ENCODE assay signal across 23 mouse cellular contexts in genomic region chr10:40831267-40831666, GRCm38 (mm10).
"Had no signal": no experiment of that assay in that cellular context is flagged by ENCODE, and none has a peak within 500 bp of the region (broad histone marks: within the 10 kb centered on the region; RNA-seq: fewer than 3 reads in every experiment).

No protein-coding gene starts in this region.

- H3K9ac ChIP-seq: limb, embryonic 13.5 days; liver, embryonic 12.5 days; liver, embryonic 15.5 days; lung, embryonic 15.5 days; midbrain, embryonic 13.5 days; neural tube, embryonic 12.5 days; neural tube, embryonic 15.5 days had no signal

- H3K9me3 ChIP-seq: limb, embryonic 10.5 days; limb, embryonic 13.5 days; liver, embryonic 12.5 days; liver, embryonic 15.5 days; lung, embryonic 15.5 days; megakaryocyte, embryonic 14.5 days; midbrain, embryonic 10.5 days; midbrain, embryonic 13.5 days; neural tube, embryonic 12.5 days; neural tube, embryonic 15.5 days had no signal

- H3K4me1 ChIP-seq: liver, embryonic 12.5 days; liver, embryonic 15.5 days; lung, embryonic 15.5 days; megakaryocyte, embryonic 14.5 days; midbrain, embryonic 10.5 days; midbrain, embryonic 13.5 days; neural tube, embryonic 12.5 days; neural tube, embryonic 15.5 days had no signal

- H3K4me3 ChIP-seq: limb, embryonic 10.5 days; limb, embryonic 13.5 days; liver, embryonic 12.5 days; liver, embryonic 15.5 days; lung, embryonic 15.5 days; megakaryocyte, embryonic 14.5 days; midbrain, embryonic 10.5 days; midbrain, embryonic 13.5 days; myocyte; neural tube, embryonic 12.5 days; neural tube, embryonic 15.5 days had no signal

- H3K27me3 ChIP-seq: limb, embryonic 13.5 days; liver, embryonic 12.5 days; liver, embryonic 15.5 days; lung, embryonic 15.5 days; megakaryocyte, embryonic 14.5 days; midbrain, embryonic 13.5 days; neural tube, embryonic 12.5 days; neural tube, embryonic 15.5 days had no signal

- DNase-seq: kidney, adult 18-20 months; kidney, adult 9 months; kidney, postnatal 14 days; kidney, postnatal 4 days; layer of hippocampus, postnatal 36 days; liver; lung, adult 18-20 months; lung, postnatal 10 days; lung, postnatal 36 days; thymus, adult 2 months; thymus, postnatal 25 days had no signal

- ATAC-seq: liver, embryonic 12.5 days; midbrain, embryonic 13.5 days; midbrain, embryonic 16.5 days had no signal

- H3K27ac ChIP-seq: limb, embryonic 10.5 days; limb, embryonic 13.5 days; liver, embryonic 12.5 days; liver, embryonic 15.5 days; lung, embryonic 15.5 days; midbrain, embryonic 10.5 days; midbrain, embryonic 13.5 days; neural tube, embryonic 12.5 days; neural tube, embryonic 15.5 days had no signal

- H3K4me2 ChIP-seq: limb, embryonic 13.5 days; liver, embryonic 12.5 days; liver, embryonic 15.5 days; lung, embryonic 15.5 days; midbrain, embryonic 13.5 days; neural tube, embryonic 12.5 days; neural tube, embryonic 15.5 days had no signal
